Mouse (Mus musculus): ENCODE results near the gene Suclg2. TPM values are rescaled to one million over a fixed set of nuclear protein-coding genes. Genes with fewer than 3 reads are reported as not detected.

The Suclg2 gene
- polyA plus RNA-seq, 1 experiment from 2014 or later = 78.5 TPM

DNA sequence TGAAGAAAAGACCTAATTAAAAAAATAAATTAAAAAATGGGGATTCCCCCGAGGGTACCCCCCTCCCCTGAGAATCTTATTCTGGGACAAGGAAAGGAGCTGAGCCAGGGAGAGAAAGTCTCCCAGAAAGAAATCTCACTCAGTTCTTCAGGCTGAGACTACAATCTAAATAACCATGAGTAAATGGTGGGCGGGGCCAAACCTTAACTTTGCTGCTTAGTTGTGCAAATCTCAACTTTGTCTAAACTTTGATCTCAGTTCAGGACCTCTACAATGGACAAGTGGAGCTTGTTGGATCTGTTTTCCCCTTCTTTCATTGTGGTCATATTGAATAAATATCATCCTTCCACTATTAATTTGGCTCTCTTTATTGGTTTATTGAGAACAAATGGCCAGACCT lies 272.4 kb downstream of the Suclg2 start:
- WGBS = 78% methylated on average over 2 of the region's 2 CpGs

DNA sequence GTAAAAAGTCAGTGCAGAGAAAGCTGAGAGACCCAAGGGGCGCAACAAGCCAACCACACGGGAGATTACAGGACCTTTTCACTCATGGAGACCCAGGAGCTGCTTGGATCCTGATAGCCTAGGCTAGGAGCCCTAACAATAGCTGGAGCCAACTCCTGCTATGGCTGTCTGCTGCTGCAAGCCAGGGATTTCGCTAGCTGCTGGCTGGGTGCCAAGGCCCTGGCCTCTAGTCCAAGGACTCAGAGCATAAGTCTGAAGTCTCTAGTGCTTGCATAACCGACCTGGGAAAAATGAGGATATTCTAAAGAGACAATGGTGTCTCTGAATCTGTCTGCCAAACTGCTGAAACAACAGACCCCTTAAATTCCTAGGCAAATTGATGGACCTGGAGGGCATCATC lies 273.6 kb downstream of the Suclg2 start:
- no peak overlapping the region for H3K4me3 ChIP-seq (ENCODE audit: low read depth, low read length)
- no peak overlapping the region for H3K9ac ChIP-seq
- no peak for TF ChIP-seq CTCF (IDR thresholded peaks at IDR 0.05; ENCODE audit: low read depth)
- no peaks in the 10 kb centered on the region for H3K4me1 ChIP-seq (ENCODE audit: insufficient read depth)
- H3K27ac ChIP-seq (ENCODE audit: low read depth) = no peak overlapping the region
- H3K36me3 ChIP-seq (ENCODE audit: insufficient read depth) = no peaks in the 10 kb centered on the region
- DNase-seq = peak; percentile 84
- no peaks in the 10 kb centered on the region for H3K27me3 ChIP-seq (ENCODE audit: insufficient read depth, low read length)
- no peak overlapping the region for H3K4me2 ChIP-seq
- WGBS = 55% methylated on average over 4 of the region's 4 CpGs
- no peaks in the 10 kb centered on the region for H3K9me3 ChIP-seq (ENCODE audit: low read depth, low read length)
- peak; percentile 70; the same call in 1 of the 2 replicates for ATAC-seq (ENCODE audit: insufficient read depth)

More for the DNA sequence above, 272.4 kb downstream of the Suclg2 start:
- ATAC-seq (ENCODE audit: insufficient read depth) (no peak), DNase-seq (no peak)
- H3K27ac ChIP-seq (ENCODE audit: low read depth) = no peak overlapping the region
- TF ChIP-seq CTCF (IDR thresholded peaks at IDR 0.05; ENCODE audit: low read depth) = no peak
- H3K27me3 ChIP-seq (ENCODE audit: insufficient read depth, low read length) = no peaks in the 10 kb centered on the region
- no peaks in the 10 kb centered on the region for H3K36me3 ChIP-seq (ENCODE audit: insufficient read depth)
- no peaks in the 10 kb centered on the region for H3K9me3 ChIP-seq (ENCODE audit: low read depth, low read length)
- no peak overlapping the region for H3K4me3 ChIP-seq (ENCODE audit: low read depth, low read length)
- no peak overlapping the region for H3K9ac ChIP-seq
- H3K4me2 ChIP-seq = no peak overlapping the region
- H3K4me1 ChIP-seq (ENCODE audit: insufficient read depth) = no peaks in the 10 kb centered on the region
